Mouse (Mus musculus): Measurements from ENCODE around the gene Slc38a3.

Gene Slc38a3

DNA sequence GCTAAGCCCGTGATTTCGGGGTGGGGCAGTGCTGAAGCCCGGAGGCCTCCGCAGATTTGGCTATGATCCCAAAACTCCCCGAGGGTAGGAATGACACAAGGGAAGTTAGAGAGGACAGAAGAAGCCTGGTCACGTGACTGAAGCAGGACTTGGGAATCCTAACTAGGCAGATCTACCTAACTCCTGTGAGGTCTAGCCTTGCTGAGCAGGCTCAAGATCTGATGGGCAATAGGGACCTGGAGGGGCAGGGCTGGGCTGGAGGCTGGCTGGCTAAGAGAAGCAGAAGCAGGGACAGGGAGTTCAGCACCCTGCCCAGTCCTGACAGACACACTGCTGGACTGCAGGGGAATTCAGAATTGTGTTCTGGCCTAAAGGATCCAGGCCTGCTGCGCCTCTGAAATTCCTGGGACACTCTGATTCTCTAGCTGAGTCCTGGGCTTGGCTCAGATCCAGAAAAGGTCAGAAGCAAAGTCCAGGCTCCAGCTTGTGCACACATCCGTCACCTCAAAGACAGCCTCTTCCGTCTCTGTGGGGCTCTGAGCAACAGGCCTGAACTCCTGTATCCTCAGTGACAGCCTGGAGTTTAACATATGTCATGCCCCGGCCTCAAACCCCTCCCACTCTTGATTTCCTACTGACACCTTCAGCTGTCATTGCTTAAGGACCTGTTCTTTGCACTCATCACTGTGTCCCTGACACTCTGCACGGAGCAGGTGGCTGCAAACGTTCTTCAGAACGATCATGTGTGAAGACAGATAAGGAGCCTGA is 50.4 kb downstream of the Slc38a3 start:
- no peak for DNase-seq (ENCODE audit: low read depth, low spot score)

DNA sequence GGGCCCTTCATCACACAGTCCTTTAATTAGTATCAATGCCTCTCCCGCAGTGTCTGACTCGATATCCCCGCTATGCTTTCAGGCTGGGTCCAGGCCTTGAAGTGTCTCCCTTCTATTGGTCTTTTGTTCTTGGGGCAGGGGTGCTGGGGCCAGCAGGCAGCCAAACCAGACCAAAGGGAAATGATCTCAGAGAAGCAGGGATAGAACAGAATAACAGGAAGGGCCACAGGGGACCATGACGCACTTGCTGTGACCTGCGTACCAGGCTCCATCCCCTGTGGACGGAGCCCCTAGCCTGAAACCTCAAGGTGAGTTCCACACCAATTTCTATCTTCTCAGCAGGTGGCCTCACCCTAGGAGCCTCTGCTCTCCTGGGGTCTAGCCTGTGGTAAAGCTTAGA is 51.2 kb downstream of the Slc38a3 start:
- no peak for DNase-seq (ENCODE audit: low read depth, low spot score)

DNA sequence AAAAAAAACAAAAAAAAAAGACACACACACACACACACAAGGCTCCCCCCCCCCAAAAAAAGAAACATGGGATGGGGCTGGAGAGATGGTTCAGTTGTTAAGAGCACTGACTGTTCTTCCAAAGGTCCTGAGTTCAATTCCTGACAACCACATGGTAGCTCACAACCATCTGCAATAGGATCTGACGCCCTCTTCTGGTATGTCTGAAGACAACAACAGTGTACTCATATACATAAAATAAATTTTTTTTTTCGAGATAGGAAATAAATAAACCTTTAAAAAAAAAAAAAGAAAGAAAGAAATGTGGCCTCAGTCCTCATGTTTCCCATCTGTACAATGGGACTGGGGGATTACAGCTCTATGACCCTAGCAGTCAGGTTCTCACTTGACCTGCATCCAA is 51.9 kb downstream of the Slc38a3 start:
- no peak for DNase-seq (ENCODE audit: low read depth, low spot score)

- DNase-seq (ENCODE audit: low read depth, low spot score) = no peak
These were observed 54.3 kb downstream of the Slc38a3 start for GRCm38 (mm10) chr9:107615035-107615434.

- DNase-seq (ENCODE audit: low read depth, low spot score) = no peak
These were observed 56.3 kb downstream of the Slc38a3 start for GRCm38 (mm10) chr9:107612945-107613569.

- DNase-seq (ENCODE audit: low read depth, low spot score) = peak; percentile 88
These were observed 57.0 kb downstream of the Slc38a3 start for GRCm38 (mm10) chr9:107612191-107612944.

DNA sequence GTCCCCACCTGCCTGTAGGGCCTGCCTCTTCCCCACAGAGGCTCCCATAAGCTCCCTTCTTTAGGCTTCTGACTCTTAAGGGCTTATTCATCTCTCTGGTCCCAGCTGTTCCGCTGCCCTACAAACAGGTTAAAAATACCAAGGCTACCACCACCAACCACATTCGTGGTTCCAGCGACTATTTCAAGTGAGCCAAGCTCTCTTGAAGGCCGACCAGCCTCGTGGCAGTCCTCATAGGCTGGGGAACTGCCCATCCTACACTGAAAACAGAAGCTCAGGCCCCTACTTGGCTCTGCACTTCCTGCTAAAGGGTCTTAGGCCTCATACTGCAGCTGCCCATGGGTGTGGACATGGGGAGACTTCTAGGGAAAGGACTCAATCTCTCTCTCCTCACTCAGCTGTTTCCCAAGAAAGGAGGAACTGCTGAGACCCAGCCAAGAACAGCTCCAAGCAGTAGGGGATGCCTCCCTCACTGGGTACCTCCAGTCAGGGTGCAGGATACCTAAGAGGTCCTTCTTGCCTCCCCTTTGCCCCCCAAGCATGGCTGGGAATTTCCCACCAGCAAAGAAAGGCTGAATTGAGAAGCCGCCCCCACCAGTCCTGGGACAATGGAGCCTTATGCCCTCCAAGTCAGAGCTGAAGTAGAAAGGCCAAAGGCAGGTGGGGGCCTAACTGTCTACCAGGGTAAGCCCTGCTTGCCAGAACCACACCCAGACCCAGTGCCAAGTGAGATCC is 57.7 kb downstream of the Slc38a3 start:
- no peak for DNase-seq (ENCODE audit: low read depth, low spot score)

DNA sequence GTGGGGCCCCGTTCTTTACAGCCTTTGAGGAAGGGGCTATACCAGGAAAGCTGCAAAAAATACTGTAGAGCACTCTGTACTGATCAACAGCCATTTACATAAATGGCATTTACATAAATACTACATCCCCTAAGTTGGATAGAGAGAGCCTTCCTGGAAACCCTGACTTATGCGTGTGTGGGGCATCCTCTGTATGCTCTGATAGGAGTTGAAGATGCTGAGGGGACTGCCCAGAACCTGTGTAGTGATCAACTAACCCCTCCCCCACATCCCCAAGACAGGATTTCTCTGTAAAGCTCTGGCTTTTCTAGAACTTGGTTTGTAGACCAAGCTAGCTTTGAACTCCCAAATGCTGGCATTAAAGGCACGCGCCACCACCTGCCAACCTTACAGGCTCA is 59.9 kb downstream of the Slc38a3 start:
- no peak for DNase-seq (ENCODE audit: low read depth, low spot score)

GRCm38 (mm10) chr9:107608741-107609432 is 60.4 kb downstream of the Slc38a3 start, which contains the start of gene Sema3b:
TSS of gene Sema3b (minus strand) at chr9:107609229.
- DNase-seq (ENCODE audit: low read depth, low spot score) = no peak

GRCm38 (mm10) chr9:107607653-107608245 is 61.6 kb downstream of the Slc38a3 start:
- no peak for DNase-seq (ENCODE audit: low read depth, low spot score)

GRCm38 (mm10) chr9:107607036-107607435 is 62.3 kb downstream of the Slc38a3 start:
- no peak for DNase-seq (ENCODE audit: low read depth, low spot score)

DNA sequence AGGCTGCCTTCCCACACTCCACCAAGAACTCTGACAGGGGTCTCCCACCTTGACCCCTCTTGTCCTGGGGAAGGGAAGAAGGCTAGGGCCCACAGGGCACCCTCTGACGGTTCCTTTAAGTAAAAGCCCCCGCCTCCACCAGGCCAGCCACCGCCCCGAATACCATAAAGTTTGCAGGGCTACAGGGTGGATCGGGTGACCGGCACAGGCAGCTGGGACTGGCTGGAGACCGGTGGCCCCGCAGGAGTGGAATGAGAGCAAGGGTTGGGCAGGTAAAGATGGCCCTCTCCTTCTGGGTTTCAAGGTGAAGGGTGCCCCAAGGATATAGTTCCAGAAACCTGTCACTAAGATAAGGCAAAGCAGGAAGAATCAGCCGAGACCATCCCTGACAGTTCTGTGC is 62.7 kb downstream of the Slc38a3 start:
- DNase-seq (ENCODE audit: low read depth, low spot score) = no peak

DNA sequence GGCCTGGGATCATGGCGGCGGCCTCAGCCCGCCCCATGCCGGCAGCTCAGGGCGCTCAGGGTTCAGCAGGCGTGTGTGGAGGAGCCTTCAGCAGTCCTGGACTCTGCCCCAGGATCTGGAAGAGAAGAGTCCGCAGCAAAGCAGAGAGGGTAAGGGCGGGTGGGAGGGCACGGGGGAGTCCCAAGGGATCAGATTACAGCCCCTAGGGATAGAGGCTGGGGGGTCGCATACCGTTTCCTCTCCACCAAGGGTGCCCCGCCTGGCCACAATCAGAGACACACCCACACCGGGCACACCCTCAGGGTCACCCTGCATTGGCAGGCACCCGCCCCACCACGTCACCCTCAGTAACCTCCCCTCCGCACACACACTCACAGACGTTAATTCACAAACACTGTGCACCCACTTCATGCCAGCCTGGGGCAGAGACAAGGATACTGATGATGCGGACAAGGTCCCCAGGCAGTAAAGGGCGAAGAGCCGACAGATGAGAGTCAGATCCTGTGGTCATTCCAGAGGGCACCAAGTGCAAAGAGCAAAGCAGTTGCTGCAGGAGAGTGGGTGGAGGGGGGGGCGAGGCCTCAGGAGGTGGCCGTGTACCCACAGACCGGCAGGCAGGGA is 64.2 kb downstream of the Slc38a3 start:
- DNase-seq (ENCODE audit: low read depth, low spot score) = no peak

GRCm38 (mm10) chr9:107603251-107603650 is 66.1 kb downstream of the Slc38a3 start:
- no peak for DNase-seq (ENCODE audit: low read depth, low spot score)

GRCm38 (mm10) chr9:107602068-107602648 is 67.2 kb downstream of the Slc38a3 start:
- DNase-seq (ENCODE audit: low read depth, low spot score) = no peak

DNA sequence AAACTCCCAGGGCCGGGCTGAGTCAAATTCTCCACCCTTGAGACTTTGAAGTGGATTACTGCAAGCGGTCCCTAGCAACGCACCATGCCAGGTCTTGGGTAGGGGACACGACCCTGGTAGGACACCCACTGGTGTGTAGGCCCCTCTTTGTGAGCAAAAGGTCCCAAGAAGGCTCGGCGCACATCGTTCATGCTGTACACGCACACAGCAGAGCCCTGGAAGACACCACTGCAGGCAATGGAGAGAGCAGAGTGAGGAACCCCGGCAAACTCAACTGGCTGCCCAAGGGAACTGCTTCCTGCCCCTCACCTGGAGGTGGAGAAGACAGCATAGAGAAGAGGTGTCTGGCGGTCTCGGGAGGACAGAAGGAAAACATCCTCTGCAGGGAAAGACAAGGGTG is 68.1 kb downstream of the Slc38a3 start:
- no peak for DNase-seq (ENCODE audit: low read depth, low spot score)

GRCm38 (mm10) chr9:107600745-107601144 is 68.6 kb downstream of the Slc38a3 start:
- DNase-seq (ENCODE audit: low read depth, low spot score) = no peak
